Mouse (Mus musculus) gastrocnemius, adult 8-10 months (tissue): Measurements from ENCODE around the gene Gm17949. TPM values are rescaled to one million over a fixed set of nuclear protein-coding genes. Genes with fewer than 3 reads are reported as not detected.

ENCODE experiments used
- DNase-seq, 2 experiments: peaks; one replicate each; pipeline ENCODE4 v3.0.0; 2022; ENCODE audit warnings: low spot score in 2 of 2
- total RNA-seq, 4 experiments: library from RNA; stranded (reverse); gene quantifications; 2 replicates each; pipeline ENCODE4 v1.2.4; 2022

Gm17949 gene
- total RNA-seq: under 1 TPM in 1 of 4 experiments, not detected in 3; 0.27 TPM

DNA sequence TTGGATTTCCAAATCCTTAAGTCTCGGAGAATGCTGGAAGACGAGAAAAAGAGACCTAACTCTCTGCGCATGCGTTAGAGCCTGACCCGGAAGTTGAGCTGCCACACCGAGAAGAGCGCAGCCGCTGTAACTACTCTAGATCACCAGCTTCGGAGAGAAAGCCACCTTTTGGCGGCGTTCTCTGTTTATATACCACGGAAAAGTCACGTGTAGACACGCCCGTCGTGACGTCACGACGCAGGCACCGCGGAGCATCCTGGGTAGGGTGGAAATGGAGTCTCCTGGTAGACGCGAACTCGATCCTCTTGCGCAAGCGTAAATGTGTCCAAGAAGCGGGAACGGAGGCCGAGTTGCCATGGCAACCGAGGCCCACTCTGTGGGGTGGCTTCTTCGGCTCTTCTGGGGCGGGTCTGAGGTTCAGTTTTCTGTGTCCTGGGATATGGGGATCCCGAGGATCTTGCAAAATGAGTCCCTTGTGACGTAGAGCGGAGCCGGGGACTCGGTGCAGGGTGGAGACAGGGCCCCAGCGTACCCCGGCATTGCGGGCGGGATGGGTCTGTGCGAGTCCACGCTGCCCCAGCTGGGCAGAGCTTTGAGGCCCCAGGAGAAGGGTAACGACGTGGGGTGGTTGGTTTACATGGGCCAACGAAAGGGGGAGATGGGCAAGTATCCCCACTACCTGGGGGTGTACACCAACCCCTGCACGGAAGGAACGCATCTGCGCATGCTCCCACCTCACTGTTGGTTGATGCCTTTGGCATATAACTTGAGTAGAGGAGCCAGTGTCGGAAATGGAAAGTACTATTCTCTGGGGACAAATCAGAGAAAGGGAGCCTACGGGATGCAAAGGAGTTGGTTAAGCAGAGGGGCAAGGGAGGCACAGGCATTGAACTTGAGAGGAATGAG, at the start of gene Gm17949, which contains the start of gene Gtf2f1:
TSS of gene Gm17949 (plus strand) at position 234 of the 906 bp plus-strand sequence.
TSS of gene Gtf2f1 (minus strand) at position 53 of the 906 bp plus-strand sequence.
- peak; percentile 81 to 87 for DNase-seq

DNA sequence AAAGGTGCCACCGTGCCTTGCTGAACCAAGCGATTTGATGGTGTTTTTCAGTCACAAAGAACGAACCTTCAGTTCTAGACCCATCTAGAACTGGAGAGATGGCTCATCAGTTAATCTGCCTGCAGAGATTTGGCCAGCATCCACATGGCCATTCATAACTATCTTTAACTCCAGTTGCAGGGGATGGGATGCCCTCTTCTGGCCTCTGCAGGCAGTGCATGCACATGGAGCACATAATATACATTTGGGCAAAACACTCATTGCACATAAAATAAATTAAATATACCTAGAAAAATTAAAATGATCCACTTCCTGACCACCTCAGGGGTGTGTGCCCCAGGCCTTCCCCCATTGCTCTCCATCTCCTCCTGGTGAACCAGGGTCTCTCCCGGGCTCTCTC, 49.4 kb upstream of the Gm17949 start:
- no peak for DNase-seq

DNA sequence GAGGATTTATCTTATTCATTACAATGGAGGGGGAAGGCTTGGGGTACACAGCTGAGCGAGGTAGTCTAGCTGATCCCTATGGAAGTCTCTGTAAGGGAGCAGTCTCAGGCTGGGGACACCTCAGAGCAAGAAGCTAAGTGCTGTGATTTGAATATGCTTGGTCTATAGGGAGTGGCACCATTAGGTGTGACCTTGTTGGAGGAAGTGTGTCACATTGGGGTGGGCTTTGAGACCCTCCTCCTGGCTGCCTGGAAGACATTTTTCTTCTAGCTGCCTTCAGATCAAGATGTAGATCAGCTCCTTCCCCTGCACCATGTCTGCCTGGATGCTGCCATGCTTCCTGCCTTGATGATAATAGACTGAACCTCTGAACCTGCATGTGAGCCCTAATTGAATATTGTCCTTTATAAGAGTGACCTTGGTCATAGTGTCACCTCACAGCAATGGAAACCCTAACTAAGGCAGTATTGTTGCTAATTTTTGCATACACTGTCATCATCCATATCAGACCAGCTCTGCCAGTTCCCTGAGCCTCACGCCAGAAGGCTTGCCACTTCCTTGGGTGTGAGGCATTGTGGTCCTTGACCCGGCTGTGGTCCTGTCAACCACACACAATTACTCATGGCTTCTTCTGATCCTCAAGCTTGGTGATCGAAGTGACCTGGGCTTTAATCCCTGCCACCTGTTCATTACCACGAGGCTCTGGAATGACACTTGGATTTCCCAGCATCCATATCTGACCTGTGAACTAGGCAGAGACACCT, 48.4 kb upstream of the Gm17949 start:
- no peak for DNase-seq

DNA sequence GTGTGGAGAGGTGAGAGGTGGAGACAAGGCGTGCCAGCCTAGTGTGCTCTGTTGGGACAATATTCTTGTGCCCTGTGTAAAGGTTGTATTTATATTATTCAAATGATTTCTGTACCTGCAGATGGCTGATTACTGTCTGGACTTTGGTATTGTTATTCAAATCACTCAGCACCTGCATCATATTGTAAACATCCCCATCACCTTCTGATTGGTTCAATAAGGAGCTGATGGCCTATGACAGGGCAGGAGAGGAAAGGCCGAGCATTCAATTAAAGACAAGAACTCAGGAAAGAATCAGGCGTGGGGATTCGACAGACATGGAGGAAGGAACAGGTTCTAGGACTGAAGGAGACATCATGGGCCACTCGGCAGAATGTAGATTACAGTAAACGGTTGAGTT, 47.6 kb upstream of the Gm17949 start:
- DNase-seq: no peak

DNA sequence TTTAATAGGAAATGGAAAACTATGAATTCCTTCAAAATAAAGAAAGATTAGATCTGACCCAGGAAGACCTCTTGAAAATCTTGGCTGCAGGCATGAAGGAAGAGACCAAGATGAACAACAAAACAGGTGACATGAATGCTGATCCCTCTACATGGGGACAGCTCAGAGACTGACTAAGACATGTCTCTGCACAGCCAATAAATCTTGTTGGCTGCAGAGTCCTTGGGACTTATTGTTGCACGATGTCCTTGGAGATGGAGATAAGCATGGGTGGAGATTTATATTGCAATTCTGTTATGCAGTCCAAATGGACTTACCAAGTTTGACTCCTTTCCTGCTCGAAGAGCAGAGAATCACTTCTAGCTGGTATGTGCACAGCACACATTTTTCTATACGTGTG, 41.9 kb upstream of the Gm17949 start:
- DNase-seq: no peak

DNA sequence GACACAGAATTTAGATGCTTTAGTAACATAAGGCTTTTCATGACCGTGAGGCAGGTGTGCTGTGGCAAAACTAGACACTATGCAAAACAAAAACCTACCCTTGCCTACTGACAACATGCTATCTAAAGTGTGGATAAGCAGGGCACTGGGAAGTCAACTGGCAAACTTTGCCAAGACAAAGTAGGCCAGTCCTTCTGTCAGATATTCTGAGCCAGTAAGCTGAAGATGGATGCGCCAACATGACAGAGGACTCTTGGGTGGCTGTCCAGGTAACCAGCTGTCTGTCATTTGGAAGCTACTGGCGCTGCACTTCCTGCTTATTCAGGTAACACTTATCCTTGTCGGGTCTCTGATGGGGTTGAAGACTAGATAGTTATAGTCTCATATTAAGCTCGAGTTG, 41.2 kb upstream of the Gm17949 start:
- DNase-seq: no peak

DNA sequence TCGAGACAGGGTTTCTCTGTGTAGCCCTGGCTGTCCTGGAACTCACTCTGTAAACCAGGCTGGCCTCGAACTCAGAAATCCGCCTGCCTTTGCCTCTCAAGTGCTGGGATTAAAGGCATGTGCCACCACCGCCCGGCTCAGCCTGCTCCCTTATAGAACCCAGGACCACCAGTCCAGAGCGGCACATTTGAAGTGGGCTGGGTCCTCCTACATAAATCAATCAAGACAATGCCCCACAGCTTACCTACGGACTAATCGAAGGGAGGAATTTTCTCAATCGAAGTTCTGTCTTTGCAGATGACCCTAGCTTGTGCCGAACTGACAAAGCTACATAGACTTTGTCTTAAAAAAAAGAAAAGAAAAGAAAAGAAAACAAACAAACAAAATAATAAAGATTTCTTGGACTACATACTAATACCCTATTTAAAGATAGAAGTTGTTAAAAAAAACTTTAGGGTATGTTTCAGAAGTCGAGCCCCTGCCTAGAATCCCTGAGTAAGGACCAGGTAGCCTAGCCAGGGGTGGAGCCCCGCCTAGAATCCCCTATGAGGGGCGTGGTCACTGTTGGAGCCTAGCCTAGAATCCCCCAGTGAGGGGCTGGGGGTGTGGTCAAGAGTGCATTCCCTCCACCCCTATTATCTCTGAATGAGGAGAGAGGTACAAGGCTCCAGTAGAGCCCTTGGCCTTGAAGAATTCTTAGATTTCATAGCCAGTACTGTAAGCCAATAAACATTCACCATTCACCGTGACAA, 37.1 kb upstream of the Gm17949 start:
- no peak for DNase-seq

DNA sequence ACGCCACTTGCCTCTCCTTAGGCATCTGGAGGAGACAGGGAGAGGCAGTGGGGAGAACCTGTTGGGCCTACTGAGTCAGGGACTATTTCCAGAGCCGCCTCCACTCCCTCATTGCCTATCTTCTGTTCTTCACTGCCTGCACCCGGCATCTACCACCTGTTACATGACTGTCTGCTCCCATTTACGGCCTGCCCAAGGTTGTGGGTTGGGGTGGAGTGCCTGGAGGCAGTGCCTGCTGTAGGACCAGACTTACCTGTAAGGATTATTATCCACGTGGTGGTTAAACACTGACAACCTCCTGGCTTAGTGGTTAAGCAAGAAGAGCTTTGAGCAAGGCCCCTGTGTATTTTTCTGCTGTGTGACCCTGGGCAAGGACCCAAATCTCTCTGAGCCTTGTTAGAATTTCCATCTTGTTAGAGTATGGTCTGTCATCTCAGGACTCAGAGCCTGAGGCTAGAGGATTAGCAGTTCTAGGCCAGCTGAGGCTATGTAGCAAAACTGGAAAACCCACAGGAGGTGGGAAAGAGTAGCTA, 36.5 kb upstream of the Gm17949 start:
- no peak for DNase-seq

DNA sequence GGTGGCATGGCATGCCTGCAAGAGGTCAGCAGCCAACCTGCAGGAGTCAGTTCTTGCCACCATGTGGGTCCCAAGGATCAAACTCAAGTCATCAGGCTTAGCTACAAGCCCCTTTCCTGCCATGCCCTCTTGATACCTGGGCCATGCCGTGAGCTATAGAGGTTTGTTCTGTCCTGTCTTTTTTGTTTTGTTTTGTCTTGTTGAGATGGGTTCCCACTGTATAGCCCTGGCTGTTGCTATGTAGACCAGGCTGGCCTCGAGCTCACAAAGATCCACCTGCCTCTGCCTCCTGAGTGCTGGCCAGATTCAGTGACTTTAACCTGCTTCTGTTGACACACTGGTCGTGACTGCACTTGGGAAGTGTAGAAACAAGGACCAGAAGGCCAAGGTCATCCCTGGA, 35.9 kb upstream of the Gm17949 start:
- DNase-seq: no peak

DNA sequence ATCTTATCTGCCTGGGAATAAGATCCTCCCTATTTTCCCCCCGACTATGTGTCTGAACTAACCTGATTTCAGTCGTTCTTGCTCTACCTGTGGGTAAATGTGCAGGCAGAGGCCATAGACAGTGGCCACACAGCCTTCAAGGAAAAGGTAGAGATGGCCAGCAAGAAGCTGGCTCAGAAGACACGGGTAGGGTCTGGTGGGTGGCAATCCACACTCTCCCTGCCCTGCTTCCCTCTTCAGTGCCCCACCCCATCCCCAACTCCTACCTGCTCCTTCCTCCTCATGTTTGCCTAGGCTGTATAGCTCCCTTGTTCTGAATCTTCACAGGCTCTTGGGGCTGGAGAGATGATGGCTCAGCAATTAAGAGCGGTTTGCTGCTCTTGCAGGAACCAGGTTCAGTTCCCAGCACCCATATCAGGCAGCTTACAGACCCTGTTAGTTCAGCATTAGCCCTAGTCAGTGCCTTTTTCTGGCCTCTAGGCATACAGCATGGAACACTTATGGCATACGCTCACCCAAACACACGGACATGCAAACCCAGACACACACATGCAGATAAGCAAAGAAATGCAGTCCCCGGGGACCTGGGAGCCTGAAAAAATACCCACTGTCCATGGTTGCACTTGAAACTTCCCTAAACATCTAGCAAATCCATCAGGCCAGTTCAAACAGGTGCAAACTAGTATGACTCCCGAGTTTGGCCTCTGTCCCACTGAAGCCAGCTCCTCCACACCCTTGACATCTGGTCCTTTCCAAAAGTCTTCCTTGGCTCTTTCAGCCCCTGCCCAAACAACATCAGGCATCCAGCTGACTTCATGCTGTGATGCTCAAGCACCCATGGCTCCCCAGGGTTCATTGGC, 34.5 kb upstream of the Gm17949 start:
- DNase-seq: no peak

DNA sequence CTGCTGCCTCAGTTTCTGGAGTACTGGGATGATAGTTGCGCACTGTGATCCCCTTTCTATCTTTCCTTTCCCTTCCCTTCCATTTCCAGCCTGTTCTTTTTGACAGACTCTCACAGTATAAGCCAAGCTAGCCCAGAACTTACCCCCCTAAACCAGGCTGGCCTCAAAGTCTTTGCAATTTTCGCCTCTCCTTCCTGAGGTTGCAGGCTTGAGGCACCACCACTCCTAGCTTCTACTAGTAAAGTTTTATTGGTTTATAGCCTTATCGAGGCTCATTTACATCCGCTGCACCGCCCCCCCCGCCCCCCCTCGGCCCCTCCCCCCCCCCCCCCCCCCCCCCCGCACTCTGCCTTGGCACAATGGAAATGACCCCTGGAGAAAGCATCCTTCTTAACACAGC, 31.7 kb upstream of the Gm17949 start:
- no peak for DNase-seq

DNA sequence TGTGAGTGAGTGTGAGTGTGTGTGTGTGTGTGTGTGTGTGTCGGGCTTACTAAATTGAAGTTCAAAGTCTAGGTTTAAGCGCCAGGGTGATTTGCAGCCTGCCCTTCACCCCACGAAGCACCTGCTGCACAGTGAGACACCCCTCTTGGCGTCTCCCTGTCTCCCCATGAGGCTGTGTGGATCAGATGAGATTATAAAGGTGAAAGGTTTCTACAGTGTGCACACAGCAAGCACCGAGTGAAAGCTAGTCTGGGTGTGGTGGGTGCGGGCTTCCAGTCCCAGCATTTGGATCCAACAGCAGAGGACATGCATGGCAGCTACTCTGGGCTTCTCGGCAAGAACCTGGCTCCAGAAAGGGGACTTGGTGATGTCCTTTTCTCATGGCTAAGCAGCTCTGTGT, 30.2 kb upstream of the Gm17949 start:
- no peak for DNase-seq

DNA sequence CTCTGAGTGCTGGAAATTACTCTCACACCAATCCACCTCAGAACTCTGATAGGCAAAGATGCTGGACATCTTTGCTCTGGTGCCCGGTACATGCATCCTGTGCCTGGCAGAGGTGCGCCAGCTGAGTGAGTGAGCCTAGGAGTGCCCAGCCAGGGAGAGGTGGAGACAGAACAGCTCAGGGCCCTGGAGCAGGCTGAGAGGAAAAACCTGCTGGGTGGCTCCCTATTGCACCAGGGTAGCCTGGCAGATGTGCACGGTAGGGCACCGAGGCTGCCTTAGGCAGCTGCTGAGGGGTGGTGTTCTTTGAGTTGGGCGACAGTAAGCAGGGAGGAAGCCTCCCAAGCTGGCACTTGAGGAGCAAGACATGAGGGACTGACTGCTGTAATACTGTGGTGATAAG, 29.3 kb upstream of the Gm17949 start, which contains the start of gene Acer1:
TSS of gene Acer1 (minus strand) at position 114 of the 400 bp plus-strand sequence.
- DNase-seq: no peak

DNA sequence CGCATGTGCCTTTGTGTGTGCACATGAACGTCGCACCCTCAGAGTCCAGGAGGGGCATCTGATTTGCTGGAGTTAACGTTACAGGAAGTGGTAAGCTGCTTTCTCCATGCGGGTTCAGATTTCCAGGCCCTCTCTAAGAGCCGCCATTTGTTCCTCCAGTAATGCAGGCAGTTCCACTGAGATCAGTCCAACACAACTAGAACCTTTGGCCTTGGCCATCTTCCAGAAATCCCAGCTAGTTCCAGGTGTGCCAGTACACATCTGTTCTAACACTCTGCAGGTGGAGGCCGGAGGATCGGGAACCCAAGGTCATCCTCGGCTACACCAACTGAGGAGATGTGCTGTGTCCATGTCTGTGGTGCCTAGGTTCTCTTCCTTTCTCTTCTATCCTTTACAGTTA, 26.4 kb upstream of the Gm17949 start:
- DNase-seq: no peak

DNA sequence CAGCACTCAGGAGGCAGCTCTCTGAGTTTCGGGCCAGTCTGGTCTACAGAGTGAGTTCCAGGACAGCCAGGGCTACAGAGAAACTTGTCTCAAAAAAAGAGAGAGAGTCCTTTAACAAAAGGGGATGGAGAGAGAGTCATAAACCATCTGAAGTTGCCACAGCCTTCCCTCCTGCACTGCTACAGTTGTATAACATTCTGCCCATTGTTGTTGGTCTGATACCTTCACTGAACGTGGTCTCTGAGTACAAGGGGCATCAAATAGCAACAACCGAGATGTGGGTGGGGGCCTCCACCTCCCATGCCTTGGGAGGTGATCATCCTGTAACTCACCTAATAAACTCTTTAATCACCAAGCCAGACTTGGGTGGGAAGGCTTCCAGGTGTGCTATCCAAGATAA, 25.6 kb upstream of the Gm17949 start:
- DNase-seq: no peak

DNA sequence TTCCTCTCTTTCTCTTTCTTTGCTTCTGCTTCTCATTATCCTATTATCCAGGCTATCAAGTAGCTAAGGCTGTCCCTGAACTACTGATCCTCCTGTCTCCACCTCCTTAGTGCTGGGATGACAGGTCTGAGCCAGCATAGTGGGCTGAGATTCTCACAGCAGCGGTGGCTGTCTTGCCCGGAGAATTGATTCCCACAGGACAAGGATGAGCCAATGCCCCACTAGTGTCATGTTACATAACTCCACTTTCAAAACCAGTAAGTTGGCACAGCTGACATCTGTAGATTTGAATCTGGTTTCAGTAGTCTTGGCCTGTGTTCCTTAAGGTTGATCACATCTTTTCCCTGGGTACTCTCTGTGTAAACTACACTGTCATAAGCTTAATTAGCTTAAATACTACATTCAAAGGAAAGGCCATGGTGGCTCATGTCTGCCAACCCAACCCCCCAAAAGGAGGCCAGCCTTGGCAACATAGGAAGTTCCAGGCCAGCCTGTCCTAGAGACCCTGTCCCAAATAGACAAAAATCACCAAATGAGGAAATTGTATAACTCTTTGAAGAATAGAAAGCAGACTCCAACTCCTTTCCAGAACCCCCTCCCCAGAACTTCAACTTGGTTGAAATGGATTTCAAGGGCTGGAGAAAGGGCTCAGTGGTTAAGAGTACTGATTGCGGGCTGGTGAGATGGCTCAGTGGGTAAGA, 25.0 kb upstream of the Gm17949 start:
- DNase-seq: no peak

DNA sequence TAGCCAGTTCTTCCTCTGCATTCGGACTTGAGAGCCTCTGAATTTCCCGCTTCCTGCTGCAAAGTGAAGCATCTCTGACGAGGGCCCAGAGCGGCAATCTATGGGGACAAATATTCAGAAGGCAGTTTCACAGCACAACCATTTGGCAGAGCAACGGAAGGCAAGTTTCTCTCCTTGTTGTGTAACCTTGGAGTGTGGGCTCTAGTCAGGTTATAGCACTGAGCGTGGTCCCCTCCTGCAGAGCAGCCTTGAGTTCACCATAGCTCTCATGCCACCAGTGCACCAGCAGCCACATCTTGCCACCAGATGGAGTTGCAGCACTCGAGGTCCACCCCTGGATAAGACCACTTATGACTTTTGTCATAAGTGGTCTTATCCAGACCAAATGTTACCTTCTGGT, 22.8 kb upstream of the Gm17949 start:
- DNase-seq: no peak

DNA sequence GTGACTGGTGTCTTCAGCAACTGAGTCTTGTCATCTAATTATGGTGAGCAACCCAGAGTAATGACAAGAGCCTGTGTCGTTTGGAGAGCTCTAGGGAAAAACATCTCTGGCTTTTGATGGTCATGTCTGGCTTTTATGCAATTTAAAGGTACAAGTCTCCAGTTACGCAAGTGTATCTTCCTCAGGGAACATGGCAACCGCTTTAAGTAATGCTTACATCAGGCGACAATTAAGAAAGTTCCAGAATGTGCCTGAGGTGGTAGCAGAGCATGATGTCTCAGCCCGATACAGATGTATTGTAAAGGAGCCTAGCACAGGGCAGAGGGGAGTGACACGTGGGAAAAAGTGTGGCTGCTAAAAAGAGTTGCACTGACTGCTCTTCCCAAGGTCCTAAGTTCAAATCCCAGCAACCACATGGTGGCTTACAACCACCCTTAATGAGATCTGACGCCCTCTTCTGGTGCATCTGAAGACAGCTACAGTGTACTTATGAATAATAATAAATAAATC, 22.3 kb upstream of the Gm17949 start:
- DNase-seq: no peak

DNA sequence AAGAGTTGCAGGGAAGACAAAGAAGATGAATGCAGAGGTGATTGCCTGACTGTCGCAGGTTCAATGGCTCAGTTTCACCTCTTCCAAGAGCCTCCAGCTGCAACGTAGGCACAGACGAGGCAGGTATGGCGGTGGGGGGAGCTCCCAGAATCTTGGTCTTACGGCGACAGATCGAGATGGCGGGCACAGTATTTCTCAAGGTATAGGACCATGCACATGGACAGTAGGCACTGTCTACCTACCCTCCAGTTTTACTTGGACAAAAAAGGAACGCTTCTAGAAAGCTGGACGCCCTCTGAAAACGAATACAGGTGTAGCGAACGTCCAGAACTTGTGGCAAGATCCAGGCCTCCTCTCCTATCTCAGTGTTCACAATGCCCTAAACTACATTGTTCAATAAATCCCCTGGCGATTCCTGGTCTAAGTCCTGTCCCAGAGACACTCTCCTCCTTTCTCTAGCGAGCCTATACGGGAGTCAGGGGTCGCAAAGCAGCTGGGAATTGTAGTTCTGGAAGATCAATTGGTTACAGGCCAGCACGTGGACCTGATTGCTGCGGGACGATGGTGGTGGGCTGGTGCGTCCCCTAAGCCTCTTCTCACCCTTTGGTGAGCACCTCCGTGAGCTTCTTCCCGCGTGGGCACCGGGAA, 21.7 kb upstream of the Gm17949 start:
- DNase-seq: no peak
